Mouse (Mus musculus): ENCODE data around the gene Hs6st3. TPM values are rescaled to one million over a fixed set of nuclear protein-coding genes. Genes with fewer than 3 reads are reported as not detected.

Gene Hs6st3
- total and polyA plus RNA-seq, 3 experiments: not detected

GRCm38 (mm10) chr14:119604327-119604726 is 466.2 kb downstream of the Hs6st3 start:
- Histone ChIP-seq H3K27me3 (replicated peaks) (no peaks in the 10 kb centered on the region), H3K9me3 (replicated peaks; ENCODE audit: low read length) (peaks cover 52% of the 10 kb centered on the region), H3K27ac (ENCODE audit: insufficient read depth, low read depth) (no peak overlapping the region), H3K4me1 (ENCODE audit: control insufficient read depth in 1 of 2, insufficient read depth in 2 of 2) (no peaks in the 10 kb centered on the region), H3K36me3 (replicated peaks in 1 of 2; ENCODE audit: control insufficient read depth in 1 of 2, insufficient read depth in 1 of 2, low read length in 1 of 2) (no peaks in the 10 kb centered on the region), H3K79me2 (replicated peaks; ENCODE audit: control insufficient read depth, extremely low read depth, insufficient read depth, poor library complexity, severe bottlenecking) (no peaks in the 10 kb centered on the region), H3K4me2 (ENCODE audit: insufficient read depth, low read depth, poor library complexity, severe bottlenecking) (no peak overlapping the region), H3K4me3 (replicated peaks in 1 of 3; ENCODE audit: low read depth in 2 of 3, low read length in 2 of 3, poor library complexity in 1 of 3) (no peak overlapping the region), H3K9ac (ENCODE audit: insufficient read depth, low read depth) (no peak overlapping the region)
- dilution Hi-C loops (cut with MboI; ENCODE audit: extremely low pct_ligation_motif_present, extremely low pct_unique_long_range_greater_than_20kb, low sequenced_read_pairs): no loop called here
- in situ Hi-C loops (cut with MboI; ENCODE audit: low pct_ligation_motif_present, low pct_unique_long_range_greater_than_20kb, low sequenced_read_pairs): no loop called here
- no peak for DNase-seq (ENCODE audit: extremely low read depth)
- no peak for TF ChIP-seq GABPA (IDR thresholded peaks at IDR 0.05; ENCODE audit: insufficient replicate concordance, low read depth, low read length)

- no peak for TF ChIP-seq TCF12 (IDR thresholded peaks at IDR 0.05; ENCODE audit: low read depth, low read length)
- TF ChIP-seq IRF4 (IDR thresholded peaks at IDR 0.05; ENCODE audit: low read depth, low read length): no peak
- no peak for TF ChIP-seq CTCF (conservative IDR thresholded peaks at IDR 0.05 in 1 of 2, IDR thresholded peaks at IDR 0.05 in 1 of 2; ENCODE audit: low read depth in 2 of 2, low read length in 2 of 2)
- TF ChIP-seq PAX5 (IDR thresholded peaks at IDR 0.05; ENCODE audit: low read length): no peak
- no peak for TF ChIP-seq ELF1 (IDR thresholded peaks at IDR 0.05; ENCODE audit: low read depth, low read length)
- TF ChIP-seq CHD2 (IDR thresholded peaks at IDR 0.05; ENCODE audit: low read length): no peak
- TF ChIP-seq MXI1 (IDR thresholded peaks at IDR 0.05; ENCODE audit: low read depth, low read length): no peak
- TF ChIP-seq NELFE (IDR thresholded peaks at IDR 0.05; ENCODE audit: low read depth, low read length): no peak
- no peak for TF ChIP-seq POLR2AphosphoS2 (IDR thresholded peaks at IDR 0.05; ENCODE audit: low read depth, low read length)
- no peak for TF ChIP-seq NRF1 (IDR thresholded peaks at IDR 0.05; ENCODE audit: low read depth, low read length)
- TF ChIP-seq CHD1 (IDR thresholded peaks at IDR 0.05; ENCODE audit: low read depth, low read length): no peak
- no peak for TF ChIP-seq KAT2A (IDR thresholded peaks at IDR 0.05; ENCODE audit: insufficient replicate concordance, low read length)
- TF ChIP-seq ETS1 (conservative IDR thresholded peaks at IDR 0.05; ENCODE audit: low read depth, low read length): no peak
- TF ChIP-seq EP300 (IDR thresholded peaks at IDR 0.05; ENCODE audit: low read length): no peak
- no peak for TF ChIP-seq ZNF384 (IDR thresholded peaks at IDR 0.05; ENCODE audit: low read depth, low read length)
- dilution Hi-C loops (cut with MboI; ENCODE audit: extremely low pct_ligation_motif_present, extremely low pct_unique_long_range_greater_than_20kb, low sequenced_read_pairs): no loop called here
These were observed 474.7 kb downstream of the Hs6st3 start for GRCm38 (mm10) chr14:119612793-119613192.

More at GRCm38 (mm10) chr14:119612793-119613192, 474.7 kb downstream of the Hs6st3 start:
- Histone ChIP-seq H3K27me3 (replicated peaks) (no peaks in the 10 kb centered on the region), H3K9ac (ENCODE audit: insufficient read depth, low read depth) (no peak overlapping the region), H3K4me1 (ENCODE audit: control insufficient read depth in 1 of 2, insufficient read depth in 2 of 2) (no peaks in the 10 kb centered on the region), H3K4me2 (ENCODE audit: insufficient read depth, low read depth, poor library complexity, severe bottlenecking) (no peak overlapping the region), H3K4me3 (replicated peaks in 1 of 3; ENCODE audit: low read depth in 2 of 3, low read length in 2 of 3, poor library complexity in 1 of 3) (no peak overlapping the region), H3K9me3 (replicated peaks; ENCODE audit: low read length) (peaks cover 39% of the 10 kb centered on the region), H3K27ac (ENCODE audit: insufficient read depth, low read depth) (no peak overlapping the region), H3K79me2 (replicated peaks; ENCODE audit: control insufficient read depth, extremely low read depth, insufficient read depth, poor library complexity, severe bottlenecking) (no peaks in the 10 kb centered on the region), H3K36me3 (replicated peaks in 1 of 2; ENCODE audit: control insufficient read depth in 1 of 2, insufficient read depth in 1 of 2, low read length in 1 of 2) (no peaks in the 10 kb centered on the region)
- in situ Hi-C loops (cut with MboI; ENCODE audit: low pct_ligation_motif_present, low pct_unique_long_range_greater_than_20kb, low sequenced_read_pairs): no loop called here
- DNase-seq (ENCODE audit: extremely low read depth): no peak
